11 mouse cellular contexts compared by ENCODE assay signal in the genomic region with DNA sequence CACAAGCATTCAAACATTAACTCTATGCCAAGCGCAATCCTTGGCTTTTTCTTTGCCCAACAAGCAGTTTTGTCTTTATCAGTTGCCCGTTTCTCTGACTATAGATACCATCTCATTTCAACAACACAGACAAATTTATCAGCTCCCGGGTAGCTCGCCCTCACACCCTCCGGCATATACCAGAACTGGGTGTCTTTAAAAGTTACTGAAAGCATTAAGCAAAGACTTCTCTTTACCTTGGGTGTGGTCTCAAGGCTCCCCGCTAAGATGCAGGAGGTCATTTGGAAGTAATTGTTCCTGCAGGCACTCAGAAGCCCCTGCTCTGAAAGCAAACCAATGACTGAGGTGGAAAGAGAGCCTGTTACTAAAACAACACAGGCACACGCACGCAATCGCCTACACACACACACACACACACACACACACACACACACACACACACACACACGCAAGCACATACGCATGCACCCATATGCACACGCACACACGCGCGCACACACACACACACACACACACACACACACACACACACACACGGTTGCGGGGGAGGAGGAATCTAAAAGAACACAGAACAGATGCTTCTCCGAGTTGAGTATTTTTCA.
DNase-seq lines count a peak whose midpoint lies in the region; ATAC-seq and TF ChIP-seq lines count a peak whose summit lies in the region.
"Had no signal": no experiment of that assay in that cellular context is flagged by ENCODE, and none has a peak within 500 bp of the region (broad histone marks: within the 10 kb centered on the region; RNA-seq: fewer than 3 reads in every experiment).

No protein-coding gene starts in this region.

- no peak overlapping the region for H3K9ac ChIP-seq in intestine, embryonic 16.5 days (ENCODE audit: low read depth, low read length)
- H3K9ac ChIP-seq in hindbrain, embryonic 14.5 days, result no peak overlapping the region
- H3K9ac ChIP-seq in neural tube, embryonic 15.5 days (replicated peaks), result no peak overlapping the region
- H3K9ac ChIP-seq: liver, embryonic 14.5 days; midbrain, embryonic 13.5 days had no signal

- no peak for TF ChIP-seq POLR2A in brain, embryonic 14.5 days (IDR thresholded peaks at IDR 0.05; ENCODE audit: borderline replicate concordance, extremely low read depth, insufficient read depth, insufficient read length, poor library complexity, severe bottlenecking)

- H3K4me1 ChIP-seq in intestine, embryonic 16.5 days (ENCODE audit: control insufficient read depth, insufficient read depth, low read length), result no peaks in the 10 kb centered on the region
- no peaks in the 10 kb centered on the region for H3K4me1 ChIP-seq in hindbrain, embryonic 14.5 days (replicated peaks; ENCODE audit: control insufficient read depth, insufficient read depth, low read length)
- no peaks in the 10 kb centered on the region for H3K4me1 ChIP-seq in neural tube, embryonic 15.5 days
- H3K4me1 ChIP-seq: midbrain, embryonic 13.5 days had no signal

- ATAC-seq in intestine, embryonic 16.5 days, result no peak
- no peak for ATAC-seq in hindbrain, embryonic 14.5 days (ENCODE audit: low FRiP score)
- no peak for ATAC-seq in neural tube, embryonic 15.5 days (ENCODE audit: low FRiP score)
- ATAC-seq: midbrain, embryonic 13.5 days had no signal

- H3K36me3 ChIP-seq in intestine, embryonic 16.5 days (ENCODE audit: control insufficient read depth, insufficient read depth, low read length), result no peaks in the 10 kb centered on the region
- no peaks in the 10 kb centered on the region for H3K36me3 ChIP-seq in hindbrain, embryonic 14.5 days (replicated peaks; ENCODE audit: control insufficient read depth, insufficient read depth)
- no peaks in the 10 kb centered on the region for H3K36me3 ChIP-seq in neural tube, embryonic 15.5 days
- H3K36me3 ChIP-seq: midbrain, embryonic 13.5 days had no signal

- H3K4me2 ChIP-seq in intestine, embryonic 16.5 days (ENCODE audit: low read depth, low read length), result no peak overlapping the region
- H3K4me2 ChIP-seq in hindbrain, embryonic 14.5 days (replicated peaks), result no peak overlapping the region
- H3K4me2 ChIP-seq in neural tube, embryonic 15.5 days, result no peak overlapping the region
- H3K4me2 ChIP-seq: midbrain, embryonic 13.5 days had no signal

- TF ChIP-seq CTCF in brain, embryonic 14.5 days (IDR thresholded peaks at IDR 0.05; ENCODE audit: borderline replicate concordance, extremely low read depth, insufficient read depth, insufficient read length), result no peak

- H3K4me3 ChIP-seq in intestine, embryonic 16.5 days (ENCODE audit: low read length), result no peak overlapping the region
- no peak overlapping the region for H3K4me3 ChIP-seq in hindbrain, embryonic 14.5 days (replicated peaks; ENCODE audit: low read length)
- no peak overlapping the region for H3K4me3 ChIP-seq in neural tube, embryonic 15.5 days (replicated peaks)
- H3K4me3 ChIP-seq: midbrain, embryonic 13.5 days had no signal

- WGBS in intestine, embryonic 16.5 days, result 77% methylated on average over 18 of the region's 18 CpGs
- 92% methylated on average over 18 of the region's 18 CpGs for WGBS in hindbrain, embryonic 14.5 days
- WGBS in neural tube, embryonic 15.5 days, result 85% methylated on average over 17 of the region's 18 CpGs

- H3K9me3 ChIP-seq in intestine, embryonic 16.5 days (ENCODE audit: control insufficient read depth, low read length), result no peaks in the 10 kb centered on the region
- no peaks in the 10 kb centered on the region for H3K9me3 ChIP-seq in hindbrain, embryonic 14.5 days (ENCODE audit: control insufficient read depth, low read length)
- no peaks in the 10 kb centered on the region for H3K9me3 ChIP-seq in neural tube, embryonic 15.5 days (replicated peaks)
- H3K9me3 ChIP-seq: midbrain, embryonic 13.5 days had no signal

- H3K27ac ChIP-seq in intestine, embryonic 16.5 days (ENCODE audit: low read length), result no peak overlapping the region
- H3K27ac ChIP-seq in hindbrain, embryonic 14.5 days, result no peak overlapping the region
- H3K27ac ChIP-seq in neural tube, embryonic 15.5 days (replicated peaks), result no peak overlapping the region
- H3K27ac ChIP-seq: liver, embryonic 14.5 days; midbrain, embryonic 13.5 days; stomach, postnatal 0 days had no signal

- peak; percentile 53 for DNase-seq in R1 (ENCODE audit: low read depth, low spot score)
- peak; percentile 13 for DNase-seq in brain, embryonic 14.5 days (ENCODE audit: low read depth)
- peak; percentile 42 to 64 for DNase-seq in layer of hippocampus, postnatal 10 days (ENCODE audit: low spot score in 2 of 2)
- DNase-seq in retina, postnatal 1 day, result peak; percentile 14
- DNase-seq in hindbrain, embryonic 14.5 days (ENCODE audit: low spot score), result no peak
- DNase-seq: kidney, adult 18-20 months had no signal

- no peaks in the 10 kb centered on the region for H3K27me3 ChIP-seq in intestine, embryonic 16.5 days (replicated peaks; ENCODE audit: control insufficient read depth, insufficient read depth, low read length)
- H3K27me3 ChIP-seq in hindbrain, embryonic 14.5 days (ENCODE audit: control insufficient read depth, insufficient read depth, low read length), result no peaks in the 10 kb centered on the region
- H3K27me3 ChIP-seq in neural tube, embryonic 15.5 days (replicated peaks), result no peaks in the 10 kb centered on the region
- H3K27me3 ChIP-seq: midbrain, embryonic 13.5 days had no signal
